Mouse (Mus musculus): ENCODE data around the gene Asic2. TPM values are rescaled to one million over a fixed set of nuclear protein-coding genes. Genes with fewer than 3 reads are reported as not detected.
A peak's percentile ranks its signal among the peaks of the same experiment; 100 is the strongest.
"Not testable (repeated sequence)": the region's sequence is repeated elsewhere in the genome, so short reads cannot be mapped to it uniquely, and the experiment has no call there.

Asic2 gene
- polyA plus RNA-seq, 1 experiment from 2014 or later = 0.65 TPM

- ATAC-seq (ENCODE audit: low FRiP score, low read depth) = no peak
- Histone ChIP-seq H3K9me3 (0 out of 2 replicates have a peak, but pooled peaks cover 9% of the 10 kb centered on the region), H3K27me3 (0 out of 2 replicates have a peak, but pooled peaks cover 3% of the 10 kb centered on the region), H3K27ac (no peak overlapping the region), H3K4me2 (replicated peaks) (no peak overlapping the region), H3K4me1 (peaks cover 33% of the 10 kb centered on the region), H3K9ac (no peak overlapping the region), H3K36me3 (no peaks in the 10 kb centered on the region), H3K4me3 (no peak overlapping the region)
- WGBS = 60% methylated on average over 8 of the region's 8 CpGs
Observed at GRCm38 (mm10) chr11:81374003-81374710, 594.1 kb downstream of the Asic2 start.

GRCm38 (mm10) chr11:81371545-81371944 is 596.7 kb downstream of the Asic2 start:
- Histone ChIP-seq H3K9ac (no peak overlapping the region), H3K36me3 (no peaks in the 10 kb centered on the region), H3K27me3 (0 out of 2 replicates have a peak, but pooled peaks cover 3% of the 10 kb centered on the region), H3K27ac (no peak overlapping the region), H3K4me3 (no peak overlapping the region), H3K9me3 (no peaks in the 10 kb centered on the region), H3K4me2 (replicated peaks) (no peak overlapping the region), H3K4me1 (peaks cover 36% of the 10 kb centered on the region)
- peak; percentile 32; the same call in 1 of the 2 replicates for ATAC-seq (ENCODE audit: low FRiP score, low read depth)
- 11% methylated on average over 8 of the region's 8 CpGs for WGBS

- Histone ChIP-seq H3K9ac (no peak overlapping the region), H3K4me1 (peaks cover 36% of the 10 kb centered on the region), H3K4me3 (no peak overlapping the region), H3K36me3 (no peaks in the 10 kb centered on the region), H3K27ac (no peak overlapping the region), H3K27me3 (0 out of 2 replicates have a peak, but pooled peaks cover 3% of the 10 kb centered on the region), H3K4me2 (replicated peaks) (no peak overlapping the region), H3K9me3 (no peaks in the 10 kb centered on the region)
- ATAC-seq (ENCODE audit: low FRiP score, low read depth) = no peak
- 23% methylated on average over 8 of the region's 8 CpGs for WGBS
Observed at GRCm38 (mm10) chr11:81370426-81370810, 597.8 kb downstream of the Asic2 start.

GRCm38 (mm10) chr11:81369497-81370425 is 598.5 kb downstream of the Asic2 start:
- Histone ChIP-seq H3K4me3 (no peak overlapping the region), H3K36me3 (no peaks in the 10 kb centered on the region), H3K9me3 (no peaks in the 10 kb centered on the region), H3K4me2 (replicated peaks) (no peak overlapping the region), H3K27ac (no peak overlapping the region), H3K9ac (no peak overlapping the region), H3K27me3 (0 out of 2 replicates have a peak, but pooled peaks cover 3% of the 10 kb centered on the region), H3K4me1 (peaks cover 36% of the 10 kb centered on the region)
- ATAC-seq (ENCODE audit: low FRiP score, low read depth) = no peak
- WGBS = 24% methylated on average over 10 of the region's 10 CpGs

- no peak for ATAC-seq (ENCODE audit: low FRiP score, low read depth)
- Histone ChIP-seq H3K36me3 (no peaks in the 10 kb centered on the region), H3K4me3 (no peak overlapping the region), H3K4me2 (replicated peaks) (no peak overlapping the region), H3K27me3 (no peaks in the 10 kb centered on the region), H3K9me3 (0 out of 2 replicates have a peak, but pooled peaks cover 6% of the 10 kb centered on the region), H3K27ac (no peak overlapping the region), H3K4me1 (peaks cover 20% of the 10 kb centered on the region), H3K9ac (no peak overlapping the region)
- 92% methylated on average over 3 of the region's 3 CpGs for WGBS
Observed at GRCm38 (mm10) chr11:81364442-81364841, 603.8 kb downstream of the Asic2 start.

- Histone ChIP-seq H3K4me1 (peaks cover 13% of the 10 kb centered on the region), H3K36me3 (no peaks in the 10 kb centered on the region), H3K4me3 (no peak overlapping the region), H3K4me2 (replicated peaks) (no peak overlapping the region), H3K27me3 (no peaks in the 10 kb centered on the region), H3K27ac (no peak overlapping the region), H3K9ac (no peak overlapping the region), H3K9me3 (0 out of 2 replicates have a peak, but pooled peaks cover 6% of the 10 kb centered on the region)
- ATAC-seq (ENCODE audit: low FRiP score, low read depth) = no peak
- WGBS = 62% methylated on average over 3 of the region's 3 CpGs
Observed at GRCm38 (mm10) chr11:81362461-81362860, 605.8 kb downstream of the Asic2 start.

GRCm38 (mm10) chr11:81361040-81361439 is 607.2 kb downstream of the Asic2 start:
- WGBS = 24% methylated on average over 4 of the region's 4 CpGs
- peaks cover 13% of the 10 kb centered on the region for H3K4me1 ChIP-seq
- H3K9ac ChIP-seq = no peak overlapping the region
- no peaks in the 10 kb centered on the region for H3K27me3 ChIP-seq
- H3K9me3 ChIP-seq = 0 out of 2 replicates have a peak, but pooled peaks cover 6% of the 10 kb centered on the region
- H3K4me3 ChIP-seq = no peak overlapping the region
- no peaks in the 10 kb centered on the region for H3K36me3 ChIP-seq
- no peak overlapping the region for H3K27ac ChIP-seq
- ATAC-seq (ENCODE audit: low FRiP score, low read depth) = 0 out of 2 replicates have a peak, but pooled peaks have one; percentile 54
- no peak overlapping the region for H3K4me2 ChIP-seq (replicated peaks)

- H3K27me3 ChIP-seq; H3K4me1 ChIP-seq; H3K4me3 ChIP-seq; H3K36me3 ChIP-seq; ATAC-seq (ENCODE audit: low FRiP score, low read depth); H3K4me2 ChIP-seq (replicated peaks); H3K9me3 ChIP-seq; H3K27ac ChIP-seq; H3K9ac ChIP-seq: not testable (repeated sequence)
- WGBS = 66% methylated on average over 6 of the region's 6 CpGs
Observed at GRCm38 (mm10) chr11:81350498-81350897, 617.8 kb downstream of the Asic2 start.

- WGBS = 74% methylated on average over 2 of the region's 2 CpGs
- no peak for ATAC-seq (ENCODE audit: low FRiP score, low read depth)
- Histone ChIP-seq H3K27me3 (no peaks in the 10 kb centered on the region), H3K36me3 (no peaks in the 10 kb centered on the region), H3K9me3 (no peaks in the 10 kb centered on the region), H3K27ac (no peak overlapping the region), H3K4me2 (replicated peaks) (no peak overlapping the region), H3K9ac (no peak overlapping the region), H3K4me3 (no peak overlapping the region), H3K4me1 (no peaks in the 10 kb centered on the region)
Observed at GRCm38 (mm10) chr11:81331977-81332376, 636.3 kb downstream of the Asic2 start.

GRCm38 (mm10) chr11:81330982-81331381 is 637.3 kb downstream of the Asic2 start:
- no peak overlapping the region for H3K4me2 ChIP-seq (replicated peaks)
- H3K27me3 ChIP-seq = no peaks in the 10 kb centered on the region
- no peaks in the 10 kb centered on the region for H3K4me1 ChIP-seq
- ATAC-seq (ENCODE audit: low FRiP score, low read depth) = no peak
- no peak overlapping the region for H3K27ac ChIP-seq
- no peaks in the 10 kb centered on the region for H3K9me3 ChIP-seq
- no peak overlapping the region for H3K9ac ChIP-seq
- 83% methylated on average over 3 of the region's 3 CpGs for WGBS
- H3K4me3 ChIP-seq = no peak overlapping the region
- no peaks in the 10 kb centered on the region for H3K36me3 ChIP-seq

GRCm38 (mm10) chr11:81328088-81328487 is 640.2 kb downstream of the Asic2 start:
- H3K27me3 ChIP-seq = no peaks in the 10 kb centered on the region
- H3K36me3 ChIP-seq = no peaks in the 10 kb centered on the region
- H3K27ac ChIP-seq = no peak overlapping the region
- no peak overlapping the region for H3K9ac ChIP-seq
- H3K4me2 ChIP-seq (replicated peaks) = no peak overlapping the region
- ATAC-seq (ENCODE audit: low FRiP score, low read depth) = no peak
- H3K9me3 ChIP-seq = no peaks in the 10 kb centered on the region
- 81% methylated on average over 5 of the region's 5 CpGs for WGBS
- H3K4me3 ChIP-seq = no peak overlapping the region
- peaks cover 6% of the 10 kb centered on the region; the same call in 1 of the 2 replicates for H3K4me1 ChIP-seq

GRCm38 (mm10) chr11:81323146-81323545 is 645.1 kb downstream of the Asic2 start:
- H3K27me3 ChIP-seq = no peaks in the 10 kb centered on the region
- H3K27ac ChIP-seq = no peak overlapping the region
- H3K9me3 ChIP-seq = no peaks in the 10 kb centered on the region
- H3K9ac ChIP-seq = no peak overlapping the region
- H3K4me2 ChIP-seq (replicated peaks) = no peak overlapping the region
- 51% methylated on average over 4 of the region's 4 CpGs for WGBS
- peaks cover 8% of the 10 kb centered on the region; the same call in 1 of the 2 replicates for H3K4me1 ChIP-seq
- H3K36me3 ChIP-seq = no peaks in the 10 kb centered on the region
- no peak for ATAC-seq (ENCODE audit: low FRiP score, low read depth)
- H3K4me3 ChIP-seq = no peak overlapping the region
